In genomic region chr7:46096136-46096535, GRCm38 (mm10) we compare ENCODE assay signal across 8 mouse cellular contexts. TPM values are rescaled to one million over a fixed set of nuclear protein-coding genes. Genes with fewer than 3 reads are reported as not detected.
DNase-seq lines count a peak whose midpoint lies in the region; ATAC-seq lines count a peak whose summit lies in the region.

No protein-coding gene starts in this region.

- no peak overlapping the region for H3K9ac ChIP-seq in hindbrain, embryonic 13.5 days
- H3K9ac ChIP-seq in heart, embryonic 15.5 days, result 0 out of 2 replicates have a peak overlapping the region, but pooled peaks have one; percentile 58

- peaks cover 27% of the 10 kb centered on the region for H3K4me1 ChIP-seq in hindbrain, embryonic 10.5 days (replicated peaks)
- peaks cover 35% of the 10 kb centered on the region for H3K4me1 ChIP-seq in hindbrain, embryonic 13.5 days (replicated peaks)
- peaks cover 38% of the 10 kb centered on the region for H3K4me1 ChIP-seq in heart, embryonic 15.5 days (replicated peaks)

- no peak overlapping the region for H3K4me3 ChIP-seq in hindbrain, embryonic 10.5 days
- no peak overlapping the region for H3K4me3 ChIP-seq in hindbrain, embryonic 13.5 days
- peak overlapping the region; percentile 65 for H3K4me3 ChIP-seq in heart, embryonic 15.5 days

- ATAC-seq in hindbrain, embryonic 13.5 days (ENCODE audit: low FRiP score), result no peak; the same call in 1 of the 2 replicates
- ATAC-seq in erythroid progenitor cell, adult 5-6 weeks (replicated peaks; ENCODE audit: low FRiP score, poor library complexity, severe bottlenecking), result peak; percentile 58; the same call in 1 of the 2 replicates
- ATAC-seq in heart, embryonic 15.5 days (replicated peaks; ENCODE audit: insufficient number of reproducible peaks, insufficient read depth, low FRiP score, low read depth), result no peak
- peak; percentile 84 for ATAC-seq in megakaryocyte, adult 5-6 weeks (ENCODE audit: poor library complexity, severe bottlenecking)

- peaks cover 46% of the 10 kb centered on the region for H3K27me3 ChIP-seq in hindbrain, embryonic 10.5 days (ENCODE audit: insufficient read depth, poor library complexity, severe bottlenecking)
- H3K27me3 ChIP-seq in hindbrain, embryonic 13.5 days, result peaks cover 28% of the 10 kb centered on the region
- 0 out of 2 replicates have a peak, but pooled peaks cover 14% of the 10 kb centered on the region for H3K27me3 ChIP-seq in heart, embryonic 15.5 days

- 2% methylated on average over 4 of the region's 4 CpGs for WGBS in hindbrain, embryonic 10.5 days
- 2% methylated on average over 4 of the region's 4 CpGs for WGBS in hindbrain, embryonic 13.5 days
- 2% methylated on average over 4 of the region's 4 CpGs for WGBS in heart, embryonic 15.5 days
- WGBS in large intestine, adult 2 months, result 2% methylated on average over 4 of the region's 4 CpGs

- no peaks in the 10 kb centered on the region for H3K36me3 ChIP-seq in hindbrain, embryonic 10.5 days
- H3K36me3 ChIP-seq in hindbrain, embryonic 13.5 days, result no peaks in the 10 kb centered on the region
- no peaks in the 10 kb centered on the region for H3K36me3 ChIP-seq in heart, embryonic 15.5 days

- H3K9me3 ChIP-seq in hindbrain, embryonic 10.5 days, result no peaks in the 10 kb centered on the region
- no peaks in the 10 kb centered on the region for H3K9me3 ChIP-seq in hindbrain, embryonic 13.5 days
- no peaks in the 10 kb centered on the region for H3K9me3 ChIP-seq in heart, embryonic 15.5 days (replicated peaks)

- DNase-seq in hindbrain, embryonic 10.5 days (ENCODE audit: low spot score), result peak; percentile 74
- peak; percentile 49 for DNase-seq in brain, embryonic 18.5 days (ENCODE audit: low read depth, low spot score)
- peak; percentile 39 for DNase-seq in large intestine, adult 2 months (ENCODE audit: low read depth, low spot score)
- peak; percentile 64 for DNase-seq in right cerebral cortex, postnatal 14 days

- no peak overlapping the region for H3K27ac ChIP-seq in hindbrain, embryonic 10.5 days
- no peak overlapping the region for H3K27ac ChIP-seq in hindbrain, embryonic 13.5 days
- peak overlapping the region; percentile 98; the same call in 1 of the 2 replicates for H3K27ac ChIP-seq in heart, embryonic 15.5 days

- H3K4me2 ChIP-seq in hindbrain, embryonic 13.5 days, result no peak overlapping the region
- H3K4me2 ChIP-seq in heart, embryonic 15.5 days, result peak overlapping the region; percentile 69

RNA-seq across cellular contexts. Expression of gene Kcnj11, which starts 4.4 kb away (rescaled TPM):
- polyA plus RNA-seq in hindbrain, embryonic 10.5 days (2016; fragmentation: Nextera tagmentation; extraction: Ambion mirVana), result 0.22 and 0.48 TPM in 2 replicates
- polyA plus RNA-seq in hindbrain, embryonic 13.5 days (2015; fragmentation: Nextera tagmentation; extraction: Ambion mirVana), result 0.88 and 1.6 TPM in 2 replicates
- not detected in 2 replicates for total RNA-seq in erythroid progenitor cell, adult 5-6 weeks (2015; ENCODE audit: low replicate concordance)
- total RNA-seq in erythroid progenitor cell, adult 5-6 weeks (2017; ENCODE audit: low replicate concordance), result not detected in 2 replicates
- 8.5 and 8.8 TPM in 2 replicates for polyA plus RNA-seq in heart, embryonic 15.5 days (2015; fragmentation: Nextera tagmentation; extraction: Ambion mirVana)
- polyA plus RNA-seq in large intestine, adult 2 months (2012; rRNA removed), result 1.1 and 1.2 TPM in 2 replicates
- total RNA-seq in megakaryocyte, adult 5-6 weeks (2015), result not detected in 2 replicates
- total RNA-seq in megakaryocyte, adult 5-6 weeks (2017), result not detected in 2 replicates

Comparison
In these comparisons a context has a peak if more than half of its experiments do, and no peak if none do; other contexts are left out.
1. ATAC-seq: peak in erythroid progenitor cell, adult 5-6 weeks (single experiment) and megakaryocyte, adult 5-6 weeks (single experiment); none in hindbrain, embryonic 13.5 days (single experiment) and heart, embryonic 15.5 days (single experiment).
2. Peak in every context shown above with its lines, with median percentiles within 50 percentile points of each other: DNase-seq.